Mouse (Mus musculus) lung, embryonic 16.5 days (tissue): Measurements from ENCODE around the gene Rundc3a. TPM values are rescaled to one million over a fixed set of nuclear protein-coding genes. Genes with fewer than 3 reads are reported as not detected.

ENCODE experiments used
- ATAC-seq: fragments of 200-750 bp; cut with Nextera tagmentation; 2 replicates; pipeline ENCODE4 v1.8.0; 2017; ENCODE audit warnings: low read depth, mild to moderate bottlenecking, moderate library complexity
- H3K27ac ChIP-seq: fragments of 300-500 bp; sonication (generic); 2 replicates; pipeline ENCODE4 v1.5.1; 2014; ENCODE audit warnings: mild to moderate bottlenecking, control low read depth, low read length
- H3K27me3 ChIP-seq: fragments of 300-500 bp; sonication (generic); 2 replicates; pipeline ENCODE4 v1.6.1; 2014; ENCODE audit warnings: low read depth, low read length, mixed read lengths; ENCODE audit not compliant: control insufficient read depth, insufficient read depth
- H3K36me3 ChIP-seq: fragments of 300-500 bp; sonication (generic); 2 replicates; pipeline ENCODE4 v1.6.1; 2014; ENCODE audit warnings: low read length; ENCODE audit not compliant: control insufficient read depth, insufficient read depth
- H3K4me1 ChIP-seq: fragments of 300-500 bp; sonication (generic); replicated peaks from 2 replicates; pipeline ENCODE4 v1.6.1; 2014; ENCODE audit warnings: low read length, mixed read lengths; ENCODE audit not compliant: control insufficient read depth, insufficient read depth
- H3K4me2 ChIP-seq: fragments of 300-500 bp; sonication (generic); 2 replicates; pipeline ENCODE4 v1.6.1; 2014; ENCODE audit warnings: low read depth, low read length, control low read depth
- H3K4me3 ChIP-seq: fragments of 300-500 bp; sonication (generic); 2 replicates; pipeline ENCODE4 v1.5.1; 2014; ENCODE audit warnings: mild to moderate bottlenecking, low read length, control low read depth
- H3K9ac ChIP-seq: fragments of 300-500 bp; sonication (generic); 2 replicates; pipeline ENCODE4 v1.6.1; 2014; ENCODE audit warnings: low read length, control low read depth
- H3K9me3 ChIP-seq: fragments of 300-500 bp; sonication (generic); 2 replicates; pipeline ENCODE4 v1.6.1; 2016; ENCODE audit warnings: low read length; ENCODE audit not compliant: control insufficient read depth
- WGBS: fragments of 180-500 bp; shearing (Covaris S2); extraction: QIAGEN DNeasy Blood & Tissue Kit; methylation state at CpG from one replicate; pipeline ENCODE4 v1.1.7; 2014; 5-methylcytosine and 5-hydroxymethylcytosine counted together
- polyA plus RNA-seq: library from polyadenylated mRNA; unstranded; fragments of >200 nt; fragmentation: Nextera tagmentation; extraction: Ambion mirVana; gene quantifications from 2 replicates; pipeline ENCODE4 v1.2.1, GENCODE M21; 2015

The Rundc3a gene
- polyA plus RNA-seq, result 1.8 and 2.9 TPM in 2 replicates

GRCm38 (mm10) chr11:102393238-102393634 lies at the start of gene Rundc3a:
Gene Rundc3a (plus strand): TSS chr11:102393403.
- no peaks in the 10 kb centered on the region; the same call in 1 of the 2 replicates for H3K9me3 ChIP-seq
- no peaks in the 10 kb centered on the region for H3K36me3 ChIP-seq
- H3K4me1 ChIP-seq, result peaks cover 17% of the 10 kb centered on the region
- H3K4me3 ChIP-seq, result peak within 1 kb of the TSS; percentile 48
- H3K27me3 ChIP-seq, result peaks cover 26% of the 10 kb centered on the region
- peak; percentile 84 for ATAC-seq
- under 1% methylated on average over 27 of the region's 34 CpGs for WGBS
- peak within 1 kb of the TSS; percentile 88 for H3K4me2 ChIP-seq
- H3K27ac ChIP-seq, result no peak within 1 kb of the TSS
- peak within 1 kb of the TSS; percentile 43 for H3K9ac ChIP-seq

GRCm38 (mm10) chr11:102344458-102344857 lies 48.7 kb upstream of the Rundc3a start:
- no peak for ATAC-seq
- peaks cover 3% of the 10 kb centered on the region; the same call in 1 of the 2 replicates for H3K4me1 ChIP-seq
- H3K4me2 ChIP-seq, result no peak overlapping the region
- no peak overlapping the region for H3K4me3 ChIP-seq
- no peak overlapping the region for H3K27ac ChIP-seq
- 78% methylated on average over 3 of the region's 3 CpGs for WGBS
- no peaks in the 10 kb centered on the region for H3K9me3 ChIP-seq
- H3K27me3 ChIP-seq, result no peaks in the 10 kb centered on the region
- H3K36me3 ChIP-seq, result no peaks in the 10 kb centered on the region
- H3K9ac ChIP-seq, result no peak overlapping the region

- no peaks in the 10 kb centered on the region for H3K27me3 ChIP-seq
- no peak overlapping the region for H3K4me3 ChIP-seq
- no peaks in the 10 kb centered on the region for H3K4me1 ChIP-seq
- H3K27ac ChIP-seq, result no peak overlapping the region
- no peaks in the 10 kb centered on the region for H3K36me3 ChIP-seq
- H3K9me3 ChIP-seq, result no peaks in the 10 kb centered on the region
- no peak overlapping the region for H3K4me2 ChIP-seq
- ATAC-seq, result no peak
- no peak overlapping the region for H3K9ac ChIP-seq
- 56% methylated on average over 5 of the region's 5 CpGs for WGBS
Measured at GRCm38 (mm10) chr11:102346926-102347325, 46.3 kb upstream of the Rundc3a start.

- H3K4me1 ChIP-seq, result no peaks in the 10 kb centered on the region
- 69% methylated on average over 5 of the region's 5 CpGs for WGBS
- no peak overlapping the region for H3K4me2 ChIP-seq
- H3K36me3 ChIP-seq, result no peaks in the 10 kb centered on the region
- no peaks in the 10 kb centered on the region for H3K9me3 ChIP-seq
- H3K9ac ChIP-seq, result no peak overlapping the region
- no peak for ATAC-seq
- H3K27ac ChIP-seq, result no peak overlapping the region
- no peak overlapping the region for H3K4me3 ChIP-seq
- H3K27me3 ChIP-seq, result no peaks in the 10 kb centered on the region
Measured at GRCm38 (mm10) chr11:102347683-102348082, 45.5 kb upstream of the Rundc3a start.

- Histone ChIP-seq H3K4me3 (no peak overlapping the region), H3K36me3 (no peaks in the 10 kb centered on the region), H3K9me3 (no peaks in the 10 kb centered on the region), H3K9ac (no peak overlapping the region), H3K27ac (no peak overlapping the region), H3K4me1 (no peaks in the 10 kb centered on the region), H3K4me2 (no peak overlapping the region), H3K27me3 (no peaks in the 10 kb centered on the region)
- 85% methylated on average over 7 of the region's 7 CpGs for WGBS
- no peak for ATAC-seq
Measured at GRCm38 (mm10) chr11:102348101-102348585, 45.1 kb upstream of the Rundc3a start.

- no peak for ATAC-seq
- WGBS, result 76% methylated on average over 11 of the region's 11 CpGs
- H3K9ac ChIP-seq, result no peak overlapping the region
- no peaks in the 10 kb centered on the region for H3K36me3 ChIP-seq
- no peak overlapping the region for H3K27ac ChIP-seq
- no peaks in the 10 kb centered on the region for H3K9me3 ChIP-seq
- no peak overlapping the region for H3K4me3 ChIP-seq
- no peaks in the 10 kb centered on the region; the same call in 1 of the 2 replicates for H3K27me3 ChIP-seq
- no peaks in the 10 kb centered on the region for H3K4me1 ChIP-seq
- no peak overlapping the region for H3K4me2 ChIP-seq
Measured at GRCm38 (mm10) chr11:102348771-102349170, 44.4 kb upstream of the Rundc3a start.

- no peak overlapping the region for H3K27ac ChIP-seq
- no peaks in the 10 kb centered on the region for H3K4me1 ChIP-seq
- H3K4me3 ChIP-seq, result no peak overlapping the region
- WGBS, result 85% methylated on average over 3 of the region's 3 CpGs
- no peaks in the 10 kb centered on the region for H3K9me3 ChIP-seq
- H3K27me3 ChIP-seq, result no peaks in the 10 kb centered on the region; the same call in 1 of the 2 replicates
- ATAC-seq, result no peak
- no peak overlapping the region for H3K9ac ChIP-seq
- H3K4me2 ChIP-seq, result no peak overlapping the region
- H3K36me3 ChIP-seq, result no peaks in the 10 kb centered on the region
Measured at GRCm38 (mm10) chr11:102349189-102349954, 43.8 kb upstream of the Rundc3a start.

GRCm38 (mm10) chr11:102350416-102350815 lies 42.8 kb upstream of the Rundc3a start:
- no peak overlapping the region for H3K9ac ChIP-seq
- H3K27ac ChIP-seq, result no peak overlapping the region
- no peak overlapping the region for H3K4me3 ChIP-seq
- H3K4me2 ChIP-seq, result no peak overlapping the region
- H3K9me3 ChIP-seq, result no peaks in the 10 kb centered on the region
- no peak for ATAC-seq
- no peaks in the 10 kb centered on the region for H3K4me1 ChIP-seq
- no peaks in the 10 kb centered on the region; the same call in 1 of the 2 replicates for H3K27me3 ChIP-seq
- WGBS, result 69% methylated on average over 4 of the region's 4 CpGs
- no peaks in the 10 kb centered on the region for H3K36me3 ChIP-seq

GRCm38 (mm10) chr11:102350981-102351523 lies 42.2 kb upstream of the Rundc3a start:
- no peak for ATAC-seq
- Histone ChIP-seq H3K4me2 (no peak overlapping the region), H3K9ac (no peak overlapping the region), H3K9me3 (no peaks in the 10 kb centered on the region), H3K27ac (no peak overlapping the region), H3K27me3 (no peaks in the 10 kb centered on the region; the same call in 1 of the 2 replicates), H3K4me3 (no peak overlapping the region), H3K36me3 (no peaks in the 10 kb centered on the region), H3K4me1 (no peaks in the 10 kb centered on the region)
- 77% methylated on average over 17 of the region's 17 CpGs for WGBS
